Mouse (Mus musculus) CH12.LX (cell line): ENCODE measurements at regions not wholly inside any gene's neighbourhood (a gene's known extent, or its start where the extent isn't known, plus 50 kb on each side); places are given as distances from the start of the nearest gene placed in this dataset.

Experiments used
- DNase-seq: peaks from one replicate; pipeline ENCODE4 v3.0.0-alpha.2; 2013; ENCODE audit errors: extremely low read depth
- H3K27ac ChIP-seq: 2 replicates; pipeline ENCODE4 v1.5.1; 2012; ENCODE audit warnings: low read depth, mild to moderate bottlenecking, control low read depth, moderate library complexity; ENCODE audit not compliant: insufficient read depth
- H3K27me3 ChIP-seq: replicated peaks from 2 replicates; pipeline ENCODE3; 2012; ENCODE audit warnings: inconsistent platforms
- H3K36me3 ChIP-seq, 2 experiments: replicated peaks in 1 of 2; 2 replicates each; pipeline versions ENCODE3 to v1.6.1; 2012; ENCODE audit warnings: inconsistent platforms in 1 of 2, low read length in 1 of 2, mild to moderate bottlenecking in 1 of 2, mixed read lengths in 1 of 2, moderate library complexity in 1 of 2; ENCODE audit not compliant: control insufficient read depth in 1 of 2, insufficient read depth in 1 of 2
- H3K4me1 ChIP-seq, 2 experiments: 2 replicates each; pipeline ENCODE4 v1.6.1; 2012; ENCODE audit warnings: inconsistent platforms in 1 of 2, moderate library complexity in 1 of 2; ENCODE audit not compliant: insufficient read depth in 2 of 2, control insufficient read depth in 1 of 2
- H3K4me2 ChIP-seq: 2 replicates; pipeline ENCODE4 v1.6.1; 2012; ENCODE audit warnings: low read depth, mild to moderate bottlenecking, control low read depth; ENCODE audit not compliant: poor library complexity, insufficient read depth, severe bottlenecking
- H3K4me3 ChIP-seq, 3 experiments: fragments of 150-350 bp in 1 of 3; sonication (generic) in 1 of 3; replicated peaks in 1 of 3; 2 replicates each; pipeline versions ENCODE3 to v1.5.1; 2011 to 2012; ENCODE audit warnings: low read depth in 2 of 3, low read length in 2 of 3, mild to moderate bottlenecking in 2 of 3, moderate library complexity in 2 of 3, control low read depth in 1 of 3, improper control_type of control experiment in 1 of 3, inconsistent platforms in 1 of 3, mixed read lengths in 1 of 3; ENCODE audit not compliant: poor library complexity in 1 of 3
- H3K79me2 ChIP-seq: replicated peaks from 2 replicates; pipeline ENCODE4 v1.6.1; 2012; ENCODE audit warnings: mild to moderate bottlenecking, moderate library complexity; ENCODE audit not compliant: control insufficient read depth, poor library complexity, insufficient read depth, severe bottlenecking; ENCODE audit errors: extremely low read depth
- H3K9ac ChIP-seq: 2 replicates; pipeline ENCODE4 v1.6.1; 2012; ENCODE audit warnings: low read depth, mild to moderate bottlenecking, control low read depth, moderate library complexity; ENCODE audit not compliant: insufficient read depth
- H3K9me3 ChIP-seq: replicated peaks from 2 replicates; pipeline ENCODE3; 2012; ENCODE audit warnings: low read length, inconsistent platforms, mixed read lengths
- CHD1 ChIP-seq: IDR thresholded peaks from 2 replicates; pipeline ENCODE4 v1.6.1; 2012; ENCODE audit warnings: low read depth, low read length, improper control_type of control experiment, inconsistent platforms
- CTCF ChIP-seq, 2 experiments: IDR thresholded peaks in 1 of 2; conservative IDR thresholded peaks in 1 of 2; 2 replicates each; pipeline ENCODE4 v1.5.1; 2011 to 2012; ENCODE audit warnings: low read depth in 2 of 2, low read length in 2 of 2, improper control_type of control experiment in 1 of 2, inconsistent platforms in 1 of 2, mild to moderate bottlenecking in 1 of 2, moderate library complexity in 1 of 2
- EP300 ChIP-seq: IDR thresholded peaks from 2 replicates; pipeline ENCODE4 v1.6.1; 2011; ENCODE audit warnings: low read length, improper control_type of control experiment
- HCFC1 ChIP-seq: IDR thresholded peaks from 2 replicates; pipeline ENCODE4 v1.6.1; 2012; ENCODE audit warnings: low read depth, mild to moderate bottlenecking, inconsistent platforms, low read length, improper control_type of control experiment
- IRF4 ChIP-seq: IDR thresholded peaks from 2 replicates; pipeline ENCODE4 v1.6.1; 2014; ENCODE audit warnings: low read depth, mild to moderate bottlenecking, inconsistent platforms, low read length, improper control_type of control experiment
- JUN ChIP-seq: IDR thresholded peaks from 2 replicates; pipeline ENCODE4 v1.6.1; 2011; ENCODE audit warnings: low read depth, mild to moderate bottlenecking, low read length, improper control_type of control experiment, moderate library complexity; ENCODE audit not compliant: insufficient read depth
- JUND ChIP-seq: conservative IDR thresholded peaks from 2 replicates; pipeline ENCODE4 v1.6.1; 2011; ENCODE audit warnings: low read depth, low read length, improper control_type of control experiment
- KAT2A ChIP-seq: IDR thresholded peaks from 2 replicates; pipeline ENCODE4 v1.6.1; 2012; ENCODE audit warnings: low read length, improper control_type of control experiment, inconsistent platforms; ENCODE audit not compliant: insufficient replicate concordance
- MAX ChIP-seq: IDR thresholded peaks from 2 replicates; pipeline ENCODE4 v1.6.1; 2011; ENCODE audit warnings: low read length, improper control_type of control experiment
- MAZ ChIP-seq: IDR thresholded peaks from 2 replicates; pipeline ENCODE4 v1.6.1; 2012; ENCODE audit warnings: low read depth, mild to moderate bottlenecking, inconsistent platforms, low read length, improper control_type of control experiment, moderate library complexity
- MEF2A ChIP-seq: IDR thresholded peaks from 2 replicates; pipeline ENCODE4 v1.6.1; 2014; ENCODE audit warnings: low read depth, mild to moderate bottlenecking, inconsistent platforms, low read length, improper control_type of control experiment, borderline replicate concordance
- MXI1 ChIP-seq: IDR thresholded peaks from 2 replicates; pipeline ENCODE4 v1.6.1; 2011; ENCODE audit warnings: mild to moderate bottlenecking, low read depth, low read length, improper control_type of control experiment
- MYC ChIP-seq: IDR thresholded peaks from 2 replicates; pipeline ENCODE4 v1.6.1; 2011; ENCODE audit warnings: low read depth, mild to moderate bottlenecking, improper control_type of control experiment, low read length
- NELFE ChIP-seq: IDR thresholded peaks from 2 replicates; pipeline ENCODE4 v1.6.1; 2011; ENCODE audit warnings: low read depth, low read length, improper control_type of control experiment
- NRF1 ChIP-seq: IDR thresholded peaks from 2 replicates; pipeline ENCODE4 v1.6.1; 2014; ENCODE audit warnings: low read depth, mild to moderate bottlenecking, inconsistent platforms, low read length, improper control_type of control experiment, moderate library complexity
- PAX5 ChIP-seq: IDR thresholded peaks from 2 replicates; pipeline ENCODE4 v1.6.1; 2012; ENCODE audit warnings: low read length, inconsistent platforms, mixed read lengths
- POLR2A ChIP-seq: IDR thresholded peaks from 2 replicates; pipeline ENCODE4 v1.6.1; 2011; ENCODE audit warnings: low read depth, mild to moderate bottlenecking, improper control_type of control experiment, low read length
- RAD21 ChIP-seq: IDR thresholded peaks from 2 replicates; pipeline ENCODE4 v1.6.1; 2011; ENCODE audit warnings: low read depth, mild to moderate bottlenecking, low read length, improper control_type of control experiment, moderate library complexity
- RCOR1 ChIP-seq: conservative IDR thresholded peaks from 2 replicates; pipeline ENCODE4 v1.6.1; 2012; ENCODE audit warnings: low read depth, mild to moderate bottlenecking, inconsistent platforms, low read length, improper control_type of control experiment
- SIN3A ChIP-seq: IDR thresholded peaks from 2 replicates; pipeline ENCODE4 v1.6.1; 2012; ENCODE audit warnings: low read length, improper control_type of control experiment, inconsistent platforms
- TBP ChIP-seq: conservative IDR thresholded peaks from 2 replicates; pipeline ENCODE4 v1.6.1; 2011; ENCODE audit warnings: low read depth, low read length, improper control_type of control experiment
- TCF12 ChIP-seq: IDR thresholded peaks from 2 replicates; pipeline ENCODE4 v1.6.1; 2014; ENCODE audit warnings: low read depth, mild to moderate bottlenecking, inconsistent platforms, low read length, improper control_type of control experiment
- UBTF ChIP-seq: IDR thresholded peaks from 2 replicates; pipeline ENCODE4 v1.6.1; 2012; ENCODE audit warnings: low read depth, mild to moderate bottlenecking, inconsistent platforms, low read length, improper control_type of control experiment, moderate library complexity
- USF1 ChIP-seq: IDR thresholded peaks from 2 replicates; pipeline ENCODE4 v1.6.1; 2014; ENCODE audit warnings: low read depth, mild to moderate bottlenecking, inconsistent platforms, low read length, improper control_type of control experiment
- USF2 ChIP-seq: conservative IDR thresholded peaks from 2 replicates; pipeline ENCODE4 v1.6.1; 2011; ENCODE audit warnings: low read depth, low read length, improper control_type of control experiment
- ZC3H11A ChIP-seq: IDR thresholded peaks from 2 replicates; pipeline ENCODE4 v1.6.1; 2012; ENCODE audit warnings: low read depth, mild to moderate bottlenecking, inconsistent platforms, low read length, improper control_type of control experiment
- ZKSCAN1 ChIP-seq: IDR thresholded peaks from 2 replicates; pipeline ENCODE4 v1.6.1; 2012; ENCODE audit warnings: low read depth, inconsistent platforms, low read length, improper control_type of control experiment, borderline replicate concordance
- ZMIZ1 ChIP-seq: IDR thresholded peaks from 2 replicates; pipeline ENCODE4 v1.6.1; 2012; ENCODE audit warnings: low read depth, mild to moderate bottlenecking, inconsistent platforms, low read length, improper control_type of control experiment
- dilution Hi-C: fragments of 300-500 bp; cut with MboI; formaldehyde crosslinking; loops from 2 replicates; pipeline ENCODE4 v1.14.3; 2020; ENCODE audit warnings: low sequenced_read_pairs; ENCODE audit not compliant: extremely low pct_unique_long_range_greater_than_20kb, extremely low pct_ligation_motif_present
- in situ Hi-C: fragments of 300-500 bp; cut with MboI; formaldehyde crosslinking; loops from 3 replicates; pipeline ENCODE4 v1.14.3; 2019; ENCODE audit warnings: low sequenced_read_pairs, low pct_ligation_motif_present, low pct_unique_long_range_greater_than_20kb, mixed read lengths

- DNase-seq, result no peak
- H3K4me1 ChIP-seq, result no peaks in the 10 kb centered on the region
- no peaks in the 10 kb centered on the region for H3K79me2 ChIP-seq
- TF ChIP-seq CTCF (conservative IDR thresholded peaks at IDR 0.05 in 1 of 2, IDR thresholded peaks at IDR 0.05 in 1 of 2; ENCODE audit: low read depth in 2 of 2, low read length in 2 of 2), result no peak
- TF ChIP-seq, all 38 proteins: peak for 0
- no peak overlapping the region for H3K4me3 ChIP-seq
- no peak overlapping the region for H3K27ac ChIP-seq
- H3K4me2 ChIP-seq, result no peak overlapping the region
- in situ Hi-C loops (no loop called here), dilution Hi-C loops (no loop called here)
- no peaks in the 10 kb centered on the region for H3K9me3 ChIP-seq
- H3K9ac ChIP-seq, result no peak overlapping the region
- no peaks in the 10 kb centered on the region for H3K27me3 ChIP-seq
- H3K36me3 ChIP-seq, result no peaks in the 10 kb centered on the region
These were observed 205.2 kb upstream of the Chrm2 start for GRCm38 (mm10) chr6:36182698-36183097.

- no peak overlapping the region for H3K4me3 ChIP-seq
- dilution Hi-C loops (no loop called here), in situ Hi-C loops (no loop called here)
- no peaks in the 10 kb centered on the region for H3K79me2 ChIP-seq
- H3K36me3 ChIP-seq, result no peaks in the 10 kb centered on the region
- no peak overlapping the region for H3K9ac ChIP-seq
- H3K4me1 ChIP-seq, result no peaks in the 10 kb centered on the region
- H3K27ac ChIP-seq, result no peak overlapping the region
- no peak for DNase-seq
- H3K4me2 ChIP-seq, result no peak overlapping the region
- no peaks in the 10 kb centered on the region for H3K9me3 ChIP-seq
- H3K27me3 ChIP-seq, result no peaks in the 10 kb centered on the region
- TF ChIP-seq JUND, result no peak
- no peak for TF ChIP-seq EP300
- TF ChIP-seq UBTF, result no peak
- no peak for TF ChIP-seq TBP
- TF ChIP-seq PAX5, result no peak
- TF ChIP-seq NELFE, result no peak
- TF ChIP-seq CTCF (conservative IDR thresholded peaks at IDR 0.05 in 1 of 2, IDR thresholded peaks at IDR 0.05 in 1 of 2; ENCODE audit: low read depth in 2 of 2, low read length in 2 of 2), result no peak
- TF ChIP-seq RAD21, result no peak
- TF ChIP-seq JUN, result no peak
- TF ChIP-seq ZKSCAN1, result no peak
- no peak for TF ChIP-seq USF2
- TF ChIP-seq IRF4, result no peak
- TF ChIP-seq POLR2A, result no peak
- TF ChIP-seq HCFC1, result no peak
- TF ChIP-seq SIN3A, result no peak
- no peak for TF ChIP-seq RCOR1
- no peak for TF ChIP-seq MYC
These were observed 181.2 kb upstream of the Chrm2 start for GRCm38 (mm10) chr6:36206666-36207065.

GRCm38 (mm10) chr6:36221308-36221707, 166.6 kb upstream of the Chrm2 start:
- Histone ChIP-seq H3K79me2 (no peaks in the 10 kb centered on the region), H3K4me3 (no peak overlapping the region), H3K4me2 (no peak overlapping the region), H3K36me3 (no peaks in the 10 kb centered on the region), H3K4me1 (no peaks in the 10 kb centered on the region), H3K9me3 (no peaks in the 10 kb centered on the region), H3K27me3 (no peaks in the 10 kb centered on the region), H3K9ac (no peak overlapping the region), H3K27ac (no peak overlapping the region)
- dilution Hi-C loops (no loop called here), in situ Hi-C loops (no loop called here)
- DNase-seq, result no peak
- TF ChIP-seq TCF12 (no peak), MEF2A (no peak), TBP (no peak), MXI1 (no peak), ZKSCAN1 (no peak), ZC3H11A (no peak), NELFE (no peak), HCFC1 (no peak), USF1 (no peak), ZMIZ1 (no peak), NRF1 (no peak), MAZ (no peak), KAT2A (no peak), RAD21 (no peak), MAX (no peak), CHD1 (no peak), JUND (no peak)
